Mouse (Mus musculus) ES-E14 (cell line): ENCODE data around the gene Gne. TPM values are rescaled to one million over a fixed set of nuclear protein-coding genes. Genes with fewer than 3 reads are reported as not detected.

Experiments
- DNase-seq: peaks from one replicate; pipeline ENCODE4 v3.0.0-alpha.2; 2013; ENCODE audit warnings: low read depth, low spot score
- H3K27ac ChIP-seq: 2 replicates; pipeline ENCODE4 v1.5.1; 2012; ENCODE audit warnings: low read depth, mild to moderate bottlenecking, low read length, moderate library complexity, mixed read lengths; ENCODE audit not compliant: poor library complexity, insufficient read depth, severe bottlenecking
- H3K36me3 ChIP-seq: 2 replicates; pipeline ENCODE4 v1.6.1; 2012; ENCODE audit warnings: mild to moderate bottlenecking, low read length, moderate library complexity, mixed read lengths; ENCODE audit not compliant: control insufficient read depth, poor library complexity, insufficient read depth, severe bottlenecking
- H3K4me1 ChIP-seq, 2 experiments: fragments of 150-350 bp in 1 of 2; sonication (generic) in 1 of 2; 2 replicates each; pipeline ENCODE4 v1.6.1; 2012; ENCODE audit warnings: low read length in 2 of 2, mild to moderate bottlenecking in 1 of 2, mixed read lengths in 1 of 2; ENCODE audit not compliant: control insufficient read depth in 2 of 2, insufficient read depth in 2 of 2, poor library complexity in 1 of 2
- H3K4me3 ChIP-seq, 2 experiments: fragments of 150-350 bp in 1 of 2; sonication (generic) in 1 of 2; 2 replicates each; pipeline ENCODE4 v1.5.1; 2012; ENCODE audit warnings: low read length in 2 of 2, low read depth in 1 of 2, mild to moderate bottlenecking in 1 of 2, mixed read lengths in 1 of 2; ENCODE audit not compliant: insufficient read depth in 1 of 2, poor library complexity in 1 of 2, severe bottlenecking in 1 of 2
- H3K9ac ChIP-seq: 2 replicates; pipeline ENCODE4 v1.6.1; 2012; ENCODE audit warnings: low read depth, mild to moderate bottlenecking, low read length, mixed read lengths; ENCODE audit not compliant: poor library complexity, insufficient read depth, severe bottlenecking
- H3K9me3 ChIP-seq: fragments of 150-350 bp; sonication (generic); 2 replicates; pipeline ENCODE4 v1.6.1; 2012; ENCODE audit warnings: low read depth, mild to moderate bottlenecking, low read length; ENCODE audit not compliant: control insufficient read depth, insufficient read depth
- CHD2 ChIP-seq: IDR thresholded peaks from 2 replicates; pipeline ENCODE4 v1.6.1; 2014; ENCODE audit warnings: mild to moderate bottlenecking, low read depth, low read length, inconsistent platforms
- HCFC1 ChIP-seq: IDR thresholded peaks from 2 replicates; pipeline ENCODE4 v1.6.1; 2012; ENCODE audit warnings: low read length, inconsistent platforms, borderline replicate concordance; ENCODE audit not compliant: insufficient read depth
- MAFK ChIP-seq: IDR thresholded peaks from 2 replicates; pipeline ENCODE4 v1.6.1; 2014; ENCODE audit warnings: mild to moderate bottlenecking, low read depth, low read length, inconsistent platforms; ENCODE audit not compliant: insufficient read depth
- ZC3H11A ChIP-seq: IDR thresholded peaks from 2 replicates; pipeline ENCODE4 v1.6.1; 2012; ENCODE audit warnings: low read depth, mild to moderate bottlenecking, inconsistent platforms, low read length, borderline replicate concordance
- ZNF384 ChIP-seq: IDR thresholded peaks from 2 replicates; pipeline ENCODE4 v1.6.1; 2012; ENCODE audit warnings: low read depth, low read length, inconsistent platforms
- in situ Hi-C, 2 experiments: fragments of 600-800 bp; cut with MboI; formaldehyde crosslinking; loops; one replicate each; pipeline ENCODE4 v1.15.1; 2025; ENCODE audit warnings: low sequenced_read_pairs in 2 of 2, inconsistent platforms in 1 of 2; ENCODE audit not compliant: unreplicated experiment in 2 of 2
- total RNA-seq: library from RNA; depleted of rRNA; stranded (reverse); fragments of 300-350 nt; gene quantifications from 2 replicates; pipeline ENCODE4 v1.2.3, GENCODE M21; 2012

Gene Gne
- total RNA-seq, 1 experiment, result 20.5 TPM

DNA sequence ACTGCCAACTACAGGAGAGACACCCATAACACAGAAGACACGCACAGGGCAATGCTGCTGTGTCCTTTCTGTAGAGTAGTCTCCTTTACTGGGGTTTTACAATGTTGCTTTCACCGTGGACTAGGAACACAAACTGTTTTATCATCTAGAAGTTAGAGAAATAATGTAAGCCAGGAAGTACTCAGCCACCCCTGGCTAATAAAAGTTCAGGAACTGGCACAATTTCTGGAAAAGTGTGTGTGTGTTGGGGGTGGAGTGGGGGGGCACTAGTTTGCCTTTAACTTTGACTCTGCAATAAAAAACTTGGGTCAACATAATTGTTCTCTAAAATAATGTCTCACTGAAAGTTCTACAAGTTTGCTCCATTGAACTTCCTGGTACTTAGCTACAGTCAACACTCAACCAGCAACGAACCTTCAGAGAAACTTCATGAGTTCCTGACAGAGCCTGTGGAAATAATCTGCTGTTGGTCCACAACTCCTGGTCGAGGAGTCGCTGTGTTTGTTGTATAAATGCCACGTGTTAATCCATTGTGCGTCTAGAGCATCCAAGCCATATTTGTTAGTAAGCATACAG, 5.5 kb downstream of the Gne start:
- in situ Hi-C loops, result no loop called here
- no peaks in the 10 kb centered on the region for H3K9me3 ChIP-seq
- H3K27ac ChIP-seq, result no peak overlapping the region
- no peak for DNase-seq
- H3K4me1 ChIP-seq, result no peaks in the 10 kb centered on the region; a peak in 1 of 4 replicates
- no peaks in the 10 kb centered on the region for H3K36me3 ChIP-seq
- TF ChIP-seq ZC3H11A (no peak), MAFK (no peak), ZNF384 (no peak), CHD2 (no peak), HCFC1 (no peak)
- H3K4me3 ChIP-seq, result no peak overlapping the region
- H3K9ac ChIP-seq, result no peak overlapping the region

DNA sequence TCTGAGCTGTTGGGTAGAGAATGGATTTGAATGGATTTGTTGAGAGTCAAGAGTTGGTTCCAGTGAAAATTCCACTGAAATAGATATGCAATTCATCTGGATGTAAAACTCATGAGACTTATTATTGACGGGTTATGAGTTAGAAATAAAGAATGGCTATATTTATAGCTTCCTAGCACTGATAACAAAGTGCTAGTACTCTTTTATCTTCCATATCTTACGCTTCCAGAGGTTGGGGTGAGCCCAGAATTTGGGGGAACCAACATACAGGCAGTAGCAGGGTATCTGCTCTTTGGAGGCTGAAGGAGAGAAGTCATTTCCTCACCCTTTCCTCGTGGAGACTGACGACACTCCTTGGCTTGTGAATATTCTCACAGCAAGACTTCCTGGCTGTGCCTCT, 9.6 kb downstream of the Gne start:
- H3K9ac ChIP-seq, result no peak overlapping the region
- no peaks in the 10 kb centered on the region for H3K9me3 ChIP-seq
- no peak overlapping the region for H3K4me3 ChIP-seq
- no peaks in the 10 kb centered on the region for H3K36me3 ChIP-seq
- in situ Hi-C loops, result no loop called here
- no peak for TF ChIP-seq CHD2
- no peak for TF ChIP-seq MAFK
- no peak for TF ChIP-seq HCFC1
- TF ChIP-seq ZNF384, result no peak
- TF ChIP-seq ZC3H11A, result no peak
- no peak for DNase-seq
- H3K27ac ChIP-seq, result no peak overlapping the region
- no peaks in the 10 kb centered on the region; a peak in 1 of 4 replicates for H3K4me1 ChIP-seq

DNA sequence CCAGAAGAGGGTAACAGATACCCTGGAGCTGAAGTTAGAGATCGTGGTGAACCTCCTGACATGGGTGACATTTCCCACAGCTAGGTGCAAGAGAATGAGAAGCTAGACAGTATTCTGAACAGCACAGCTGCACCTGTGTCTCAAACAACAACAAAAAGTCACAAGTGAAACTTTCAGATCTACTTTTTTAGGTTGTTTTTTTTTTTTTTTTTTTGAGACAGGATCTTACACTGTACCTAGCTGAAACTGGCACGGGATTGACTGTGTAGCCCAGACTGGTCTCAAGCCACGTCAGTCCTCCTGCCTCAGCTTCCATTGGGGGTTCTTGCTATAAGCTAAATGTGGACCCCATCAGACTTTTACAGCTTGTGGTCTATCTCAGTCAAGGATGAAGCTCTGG, 10.2 kb downstream of the Gne start:
- no peaks in the 10 kb centered on the region; a peak in 1 of 4 replicates for H3K4me1 ChIP-seq

DNA sequence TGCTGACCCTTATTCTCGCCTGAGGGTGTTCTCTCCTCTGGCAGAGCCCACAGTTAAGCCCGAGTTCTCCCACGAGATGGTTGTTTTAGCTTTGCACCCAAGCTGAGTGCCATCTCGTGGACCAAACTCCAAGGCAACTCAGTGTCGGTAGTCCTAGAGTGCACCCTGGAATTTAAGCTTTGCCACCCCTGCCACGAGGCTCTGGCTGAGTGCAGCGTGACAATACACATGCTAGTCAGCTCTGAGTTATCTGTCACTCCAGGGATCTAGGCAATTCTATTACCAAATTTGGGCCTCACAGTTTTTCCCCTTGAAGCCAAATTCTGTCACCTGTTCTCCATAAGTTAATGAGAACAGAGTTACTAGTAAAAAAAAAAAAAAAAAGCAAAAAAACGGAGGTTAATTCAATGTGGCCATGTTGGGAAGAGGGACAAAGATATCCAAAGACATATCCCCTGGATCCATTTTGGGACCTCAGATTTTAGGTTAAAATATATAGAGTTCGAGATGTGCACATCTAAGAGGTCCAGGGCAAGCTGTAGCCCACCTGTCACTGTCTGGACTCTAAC, 11.0 kb downstream of the Gne start:
- DNase-seq, result no peak
- H3K4me3 ChIP-seq, result peak overlapping the region; percentile 81 to 83
- H3K27ac ChIP-seq, result no peak overlapping the region
- in situ Hi-C loops, result no loop called here
- H3K36me3 ChIP-seq, result no peaks in the 10 kb centered on the region
- peaks cover 0 to 2% of the 10 kb centered on the region in 2 experiments; a peak in 1 of 4 replicates for H3K4me1 ChIP-seq
- no peak for TF ChIP-seq MAFK
- TF ChIP-seq CHD2, result no peak
- TF ChIP-seq ZC3H11A, result no peak
- no peak for TF ChIP-seq ZNF384
- TF ChIP-seq HCFC1, result no peak
- no peaks in the 10 kb centered on the region for H3K9me3 ChIP-seq
- peak overlapping the region; percentile 64 for H3K9ac ChIP-seq

More for the DNA sequence above, 10.2 kb downstream of the Gne start:
- DNase-seq, result no peak
- TF ChIP-seq MAFK (no peak), ZNF384 (no peak), ZC3H11A (no peak), CHD2 (no peak), HCFC1 (no peak)
- Histone ChIP-seq H3K9me3 (no peaks in the 10 kb centered on the region), H3K36me3 (no peaks in the 10 kb centered on the region), H3K27ac (no peak overlapping the region), H3K4me3 (no peak overlapping the region), H3K9ac (no peak overlapping the region)
- in situ Hi-C loops, result no loop called here
